Mouse (Mus musculus): ENCODE data around the gene Prl7a2.

The Prl7a2 gene

GRCm38 (mm10) chr13:27667936-27668335 lies at the start of gene Prl7a2:
Gene Prl7a2 (minus strand): TSS chr13:27668036.
- no peak for DNase-seq

- no peak for DNase-seq
These were observed 48.8 kb upstream of the Prl7a2 start, which contains the start of gene Prl7d1 for GRCm38 (mm10) chr13:27716636-27717035. Gene Prl7d1 (minus strand): TSS chr13:27716736.

- DNase-seq, result no peak
These were observed 38.7 kb upstream of the Prl7a2 start for GRCm38 (mm10) chr13:27706521-27706920.

GRCm38 (mm10) chr13:27660747-27661146 lies 7.1 kb downstream of the Prl7a2 start:
- DNase-seq, result no peak

- no peak for DNase-seq
These were observed 25.4 kb downstream of the Prl7a2 start, which contains the start of gene Prl7a1 for GRCm38 (mm10) chr13:27642393-27642792. Gene Prl7a1 (minus strand): TSS chr13:27642493.

GRCm38 (mm10) chr13:27610482-27610881 lies 57.4 kb downstream of the Prl7a2 start, which contains the start of gene Prl7b1:
Gene Prl7b1 (minus strand): TSS chr13:27610582.
- no peak for DNase-seq
